Mouse (Mus musculus) v-Abl transformed pro-B cells (cell line): ENCODE results near the gene Trip10.

Source experiments
- in situ Hi-C, 2 experiments: fragments of 400-800 bp; cut with MboI; formaldehyde crosslinking; loops; one replicate each; pipeline ENCODE4 v1.15.1; 2025; ENCODE audit not compliant: unreplicated experiment in 2 of 2

Gene Trip10

DNA sequence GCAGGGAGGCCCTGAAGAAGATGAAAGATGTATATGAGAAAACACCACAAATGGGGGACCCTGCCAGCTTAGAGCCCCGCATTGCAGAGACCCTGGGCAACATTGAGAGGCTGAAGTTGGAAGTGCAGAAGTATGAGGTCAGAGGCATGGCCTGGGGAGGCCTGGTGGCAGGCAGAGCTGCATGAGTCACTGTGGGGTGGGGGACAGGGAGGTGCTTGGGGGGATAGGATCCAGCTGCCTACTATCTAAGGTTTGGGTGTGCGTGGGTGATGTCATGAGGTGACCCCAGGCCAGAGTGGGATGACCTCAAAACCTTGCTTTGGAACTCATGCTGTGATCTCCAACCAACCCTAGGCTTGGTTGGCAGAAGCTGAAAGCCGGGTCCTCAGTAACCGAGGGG lies 12.0 kb downstream of the Trip10 start:
- in situ Hi-C loops, result no loop called here

DNA sequence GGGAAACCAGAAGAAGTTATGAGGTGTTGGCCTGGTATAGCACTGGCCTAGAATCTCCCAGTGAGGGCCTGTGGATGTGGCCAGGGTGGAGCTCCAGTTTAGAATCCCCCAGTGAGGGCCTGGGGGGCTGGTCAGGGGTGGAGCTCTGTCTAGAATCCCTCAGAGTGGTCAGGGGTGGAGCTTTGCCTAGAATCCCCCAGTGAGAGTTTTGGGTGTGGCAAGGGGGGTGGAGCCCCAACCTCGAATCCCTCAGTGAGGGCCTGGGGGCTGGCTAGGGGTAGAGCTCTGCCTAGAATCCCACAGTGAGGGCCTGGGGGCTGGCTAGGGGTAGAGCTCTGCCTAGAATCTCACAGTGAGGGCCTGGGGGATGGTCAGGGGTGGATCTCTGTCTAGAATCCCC lies 12.5 kb downstream of the Trip10 start:
- in situ Hi-C loops, result no loop called here

DNA sequence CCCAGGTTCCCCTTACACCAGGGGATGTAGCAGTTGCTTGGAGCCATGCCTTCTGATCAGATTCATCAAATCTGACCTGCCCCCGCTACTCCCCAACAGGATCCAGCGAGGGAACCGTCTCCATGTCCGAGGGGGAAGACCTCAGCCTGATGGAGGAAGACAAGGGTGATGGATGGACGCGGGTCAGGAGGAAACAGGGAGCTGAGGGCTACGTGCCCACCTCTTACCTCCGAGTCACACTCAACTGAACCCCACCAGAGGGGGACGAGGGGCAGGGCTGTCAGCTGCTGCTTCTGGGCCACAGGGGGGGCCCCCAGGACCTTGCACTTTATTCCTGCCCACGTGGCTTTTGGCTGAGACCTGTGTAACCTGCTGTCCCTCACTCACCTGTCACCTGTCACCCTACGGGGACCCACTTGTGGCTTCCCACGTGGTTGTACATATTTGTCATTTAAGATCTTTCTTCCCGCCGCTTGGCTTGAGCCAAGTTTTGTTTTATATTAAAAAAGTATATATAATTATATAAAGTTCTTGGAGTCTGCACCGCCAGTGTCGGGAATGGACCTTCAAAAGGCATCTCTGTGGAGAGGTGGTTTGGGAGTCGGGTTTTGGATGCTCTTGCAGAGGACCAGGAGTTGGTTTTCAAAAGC lies 13.8 kb downstream of the Trip10 start:
- in situ Hi-C loops, result no loop called here

DNA sequence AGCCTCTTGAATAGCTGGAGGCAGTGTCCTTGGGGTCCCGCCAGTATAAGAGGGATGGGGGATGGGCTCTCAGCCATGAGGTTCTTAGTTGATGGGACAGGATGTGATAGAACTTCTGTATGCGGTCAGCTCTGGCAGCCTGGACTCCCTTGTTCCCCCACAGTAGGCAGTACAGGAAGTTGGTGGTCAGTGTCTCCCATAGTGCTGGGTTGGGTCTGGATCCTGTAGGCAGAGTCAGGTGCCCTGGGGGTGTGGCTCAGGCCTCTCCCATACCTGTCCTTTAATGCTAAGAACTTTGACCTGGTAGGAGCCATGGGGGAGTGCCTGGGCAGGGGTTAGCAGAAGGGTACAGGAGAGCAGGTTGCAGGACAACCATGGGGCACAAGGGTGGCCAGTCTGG lies 14.9 kb downstream of the Trip10 start:
- in situ Hi-C loops, result no loop called here

DNA sequence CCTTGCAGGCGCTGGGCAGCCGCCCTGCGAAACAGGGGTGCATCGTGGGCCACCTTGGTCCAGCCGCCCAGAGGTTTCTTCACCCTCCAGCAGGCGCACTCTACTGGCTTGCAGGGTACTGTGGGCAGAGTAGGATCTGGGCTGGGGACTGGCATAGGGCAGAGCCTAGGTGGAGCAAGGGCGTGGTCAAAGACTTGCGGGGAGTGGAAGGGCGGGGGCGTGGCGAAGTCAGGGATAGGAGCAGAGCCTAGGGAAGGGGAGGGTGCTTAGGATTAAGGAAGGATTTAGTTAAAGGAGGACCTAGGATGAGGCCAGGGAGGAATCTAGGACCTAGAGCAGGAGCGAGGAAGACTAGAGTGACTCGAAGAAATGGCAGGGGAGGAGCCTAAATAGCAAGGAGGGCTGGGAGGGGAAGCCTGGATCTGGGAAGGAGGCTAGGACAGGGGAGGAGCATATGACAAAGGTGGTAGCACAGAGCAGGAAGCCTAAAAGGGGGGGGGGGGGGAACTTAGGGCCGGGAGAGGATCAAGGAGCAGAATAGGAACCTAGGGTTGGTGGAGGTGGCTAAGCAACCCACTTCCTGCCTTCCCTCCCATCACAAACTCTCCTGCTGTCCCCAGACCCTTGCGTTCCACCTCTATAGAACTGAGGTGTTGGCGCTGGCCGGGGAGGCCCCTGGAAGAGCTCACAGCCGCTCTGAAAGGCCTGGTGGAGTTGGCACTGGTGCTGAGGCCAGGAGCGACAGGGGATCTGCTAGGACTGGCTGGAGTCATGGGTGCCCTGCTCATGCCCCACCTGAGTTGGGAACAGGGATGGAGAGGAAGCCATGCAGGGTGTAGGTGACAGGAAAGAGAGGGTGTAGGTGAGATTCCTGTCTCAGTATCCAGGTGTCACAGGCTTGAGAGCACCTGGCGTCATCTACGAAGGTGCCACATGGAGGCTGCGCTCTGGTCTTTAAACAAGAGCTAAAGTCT lies 16.0 kb downstream of the Trip10 start:
- in situ Hi-C loops, result no loop called here

DNA sequence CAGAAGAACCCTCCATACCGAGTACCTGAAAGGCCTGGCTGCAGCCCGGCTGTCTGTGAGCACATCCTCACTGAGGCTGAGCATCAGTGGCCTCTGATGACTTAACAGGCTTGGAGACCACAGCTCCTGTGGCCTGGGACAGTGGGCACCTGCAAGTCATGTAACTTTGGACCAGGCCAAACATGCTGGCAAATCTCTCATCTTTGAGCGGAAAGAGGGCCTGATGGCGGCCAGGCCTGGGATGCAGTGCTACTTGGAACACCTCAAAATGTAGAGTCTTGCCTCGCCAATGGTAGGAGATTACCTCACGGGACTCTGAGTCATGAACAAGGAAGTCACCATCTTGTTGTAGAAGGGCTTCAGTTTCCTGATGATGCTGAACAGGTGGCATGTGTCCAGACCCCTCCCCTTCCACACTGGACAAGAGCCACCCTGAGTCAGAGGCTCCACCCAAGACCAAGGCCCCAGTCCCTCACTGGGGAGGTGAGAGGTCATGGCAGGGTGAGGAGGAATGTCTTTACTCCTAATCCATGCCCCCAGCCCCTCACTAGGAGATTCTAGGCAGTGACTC lies 18.4 kb downstream of the Trip10 start:
- in situ Hi-C loops, result no loop called here

DNA sequence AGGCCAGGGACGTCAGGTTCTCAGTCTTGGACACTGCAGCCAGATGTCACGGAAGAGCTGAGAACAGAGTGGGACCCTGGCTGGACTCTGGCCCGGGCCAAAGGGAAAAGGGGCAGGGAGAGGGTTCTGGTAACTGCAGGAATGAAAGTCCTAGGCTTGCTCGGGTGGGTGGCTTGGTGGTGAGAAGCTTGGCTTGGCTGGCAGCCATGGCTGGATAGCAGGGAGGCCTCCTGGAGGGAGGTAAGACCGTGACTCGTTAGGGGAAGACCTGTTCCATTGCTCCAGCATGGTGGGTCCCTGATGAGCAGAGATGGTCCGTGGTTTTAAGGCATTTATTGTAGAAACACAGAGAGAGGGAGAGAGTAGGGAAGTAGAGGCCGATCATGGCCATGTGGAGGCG lies 22.0 kb downstream of the Trip10 start:
- in situ Hi-C loops, result no loop called here

DNA sequence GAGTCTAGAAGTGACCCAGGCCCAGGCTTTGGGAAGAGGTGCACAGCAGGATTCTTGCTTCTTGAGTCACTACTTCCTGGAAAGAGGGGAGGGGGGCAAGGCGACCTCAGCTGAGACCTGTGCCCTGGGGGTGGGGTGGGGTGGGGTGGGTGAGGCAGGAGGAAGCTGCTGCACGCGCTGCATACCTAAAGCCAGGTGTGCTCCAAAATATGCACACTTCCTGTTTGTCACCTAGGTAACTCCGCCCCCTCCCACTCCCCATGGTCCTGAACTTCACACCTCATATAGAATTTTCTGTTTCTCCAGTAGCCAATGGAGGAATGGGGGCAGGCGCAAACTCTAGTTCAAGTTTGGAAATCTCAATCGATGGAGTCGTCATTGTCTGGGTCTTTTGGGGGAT lies 24.6 kb downstream of the Trip10 start:
- in situ Hi-C loops, result no loop called here

DNA sequence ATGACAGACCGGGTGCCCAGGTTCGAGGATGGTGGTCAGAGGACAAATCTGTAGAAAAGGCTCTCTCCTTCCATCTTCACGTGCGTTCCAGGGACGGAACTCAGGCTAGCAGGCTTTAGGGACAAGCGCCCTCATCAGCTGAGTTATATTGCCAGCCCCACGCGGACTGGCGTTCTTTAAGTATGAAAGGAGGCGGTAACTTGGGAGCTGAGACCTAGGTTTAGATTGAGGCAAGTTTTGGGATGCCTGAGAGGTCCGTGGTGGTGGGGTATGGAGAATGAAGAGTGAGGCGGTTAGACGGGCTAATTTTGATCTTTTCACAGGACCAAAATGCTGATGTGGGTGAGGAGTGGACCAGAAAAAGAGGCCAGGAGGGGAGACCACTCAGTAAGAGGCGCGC lies 25.4 kb downstream of the Trip10 start:
- in situ Hi-C loops, result loop anchor here in 1 of 2 experiments (25.0 kb wide), 1 partner anchor 687 kb away; the partner anchor contains the start of genes Safb and Safb2

DNA sequence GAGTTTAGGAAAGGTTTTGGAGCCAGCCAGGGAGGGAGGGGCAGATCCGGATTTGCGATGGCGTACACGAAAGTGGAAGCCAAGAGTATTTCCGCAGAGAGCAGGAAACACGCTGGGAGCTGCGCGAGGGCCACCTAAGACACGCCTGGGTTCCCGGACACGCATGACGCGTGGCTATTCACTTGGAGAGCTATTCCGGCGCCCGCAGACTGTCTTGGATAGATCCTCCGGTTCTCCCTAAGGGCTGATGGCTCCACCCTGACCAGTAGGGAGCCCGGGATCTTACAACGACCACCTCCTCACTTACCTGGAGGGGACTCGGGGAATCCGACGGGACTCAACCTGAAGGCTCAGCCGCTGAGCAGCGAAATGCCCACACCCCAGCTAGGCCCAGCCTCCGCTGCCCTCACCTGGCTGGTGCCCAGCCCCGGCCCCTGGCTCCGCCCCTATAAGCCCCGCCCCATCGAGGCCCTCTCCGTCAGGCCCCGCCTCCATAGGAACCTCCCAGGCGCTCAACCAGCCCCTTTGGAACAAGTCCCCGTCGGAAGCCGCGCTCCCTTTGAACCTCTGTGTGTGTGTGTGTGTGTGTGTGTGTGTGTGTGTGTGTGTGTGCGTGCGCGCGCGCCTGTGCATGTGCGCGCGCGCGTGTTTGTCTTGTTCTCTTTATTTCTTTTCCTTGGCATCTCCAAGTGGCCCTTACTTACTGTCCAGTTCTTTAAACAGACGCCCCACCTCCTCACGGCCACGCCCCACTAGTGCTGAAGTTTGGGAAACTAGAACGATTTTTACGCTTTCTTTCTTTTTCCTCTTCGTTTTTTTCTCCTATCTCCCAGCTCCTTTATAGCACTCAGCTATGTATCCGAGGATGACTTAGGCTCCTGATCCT lies 26.1 kb downstream of the Trip10 start:
- in situ Hi-C loops, result loop anchor here in 1 of 2 experiments (25.0 kb wide), 1 partner anchor 688 kb away; the partner anchor contains the start of genes Safb and Safb2

DNA sequence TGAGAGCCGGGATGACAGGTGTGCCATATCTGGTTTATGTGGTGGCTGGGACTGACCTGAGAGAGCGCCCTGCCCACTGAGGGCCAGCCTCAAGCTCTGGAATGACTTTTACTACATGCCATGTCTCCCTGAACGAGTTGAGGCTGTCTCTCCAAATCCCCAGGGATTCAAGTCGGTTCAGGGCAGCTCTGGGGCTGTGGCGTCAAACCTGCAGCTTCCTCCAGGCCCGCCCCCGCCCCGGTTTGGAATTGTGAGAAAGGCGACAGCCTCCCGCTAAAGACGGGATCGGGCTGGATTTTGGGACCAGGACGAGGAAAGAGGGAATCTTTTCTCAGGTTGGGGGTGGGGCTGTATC lies 26.7 kb downstream of the Trip10 start:
- in situ Hi-C loops, result loop anchor here in 1 of 2 experiments (25.0 kb wide), 1 partner anchor 689 kb away; the partner anchor contains the start of genes Safb and Safb2

DNA sequence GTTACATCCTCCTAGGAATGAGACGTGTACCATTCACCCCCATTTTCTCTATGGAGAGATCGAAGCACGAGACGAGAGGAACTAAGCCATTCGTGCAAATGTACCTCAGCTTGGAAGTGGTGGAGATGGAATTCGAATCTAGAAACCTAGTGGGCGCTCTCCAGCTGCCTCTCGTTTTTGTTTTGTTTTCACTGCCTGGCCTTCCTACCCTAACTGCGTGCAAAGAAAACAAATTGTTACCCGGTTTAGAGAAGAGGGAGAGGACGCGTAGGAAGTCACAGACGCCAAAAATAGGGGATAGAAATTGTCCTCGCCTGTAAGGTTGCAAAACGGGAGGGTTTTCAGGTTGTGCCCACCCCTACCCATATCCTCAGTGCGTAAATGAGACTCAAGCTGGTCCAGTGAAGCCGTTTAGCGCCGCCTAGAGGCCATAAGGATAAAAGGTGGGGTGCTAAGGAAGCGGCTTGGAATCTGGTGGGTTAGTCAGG lies 27.4 kb downstream of the Trip10 start:
- in situ Hi-C loops, result loop anchor here in 1 of 2 experiments (25.0 kb wide), 1 partner anchor 689 kb away; the partner anchor contains the start of genes Safb and Safb2

DNA sequence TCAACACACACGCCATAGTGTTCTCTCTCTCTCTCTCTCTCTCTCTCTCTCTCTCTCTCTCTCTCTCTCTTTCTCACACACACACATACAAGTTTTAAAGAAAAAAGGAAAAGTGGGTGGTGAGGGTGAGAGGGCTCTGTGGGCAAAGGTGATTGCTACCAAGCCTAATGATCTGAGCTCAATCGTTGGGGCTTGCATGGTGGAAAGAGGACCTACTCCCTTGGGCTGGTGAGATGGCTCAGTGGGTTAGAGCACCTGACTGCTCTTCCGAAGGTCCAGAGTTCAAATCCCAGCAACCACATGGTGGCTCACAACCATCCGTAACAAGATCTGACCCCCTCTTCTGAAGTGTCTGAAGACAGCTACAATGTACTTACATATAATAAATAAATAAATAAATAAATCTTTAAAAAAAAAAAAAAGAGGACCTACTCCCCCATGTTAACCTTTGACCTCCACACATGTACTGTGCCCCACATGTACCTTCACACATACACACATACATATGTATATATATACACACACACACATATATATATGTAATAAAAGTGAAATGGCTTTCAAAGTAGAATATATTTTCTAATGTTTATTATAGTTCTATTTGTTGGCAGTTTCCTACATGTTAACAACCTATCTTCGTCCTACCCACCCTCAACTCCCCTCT lies 28.5 kb downstream of the Trip10 start:
- in situ Hi-C loops, result loop anchor here in 1 of 2 experiments (25.0 kb wide), 1 partner anchor 690 kb away; the partner anchor contains the start of genes Safb and Safb2

DNA sequence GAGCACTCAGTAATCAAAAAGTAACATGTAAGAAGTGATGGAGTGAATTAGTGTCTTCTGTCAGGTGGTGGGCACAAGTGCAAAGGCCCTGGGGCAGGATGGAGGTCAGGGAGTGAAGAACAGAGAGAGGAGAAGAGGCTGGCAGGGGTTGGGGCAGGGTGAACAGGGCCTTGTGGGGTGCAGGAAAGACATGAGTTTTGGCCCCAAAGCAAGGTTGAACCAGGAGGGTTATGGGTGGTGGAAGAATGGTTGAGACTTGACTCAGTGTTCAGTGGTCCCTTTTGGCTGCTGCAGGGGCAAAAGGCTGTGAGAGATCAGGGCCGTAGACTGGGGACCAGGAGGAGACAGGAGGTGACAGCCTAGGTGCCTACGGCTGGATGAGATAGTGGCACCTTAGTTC lies 29.3 kb downstream of the Trip10 start:
- in situ Hi-C loops, result loop anchor here in 1 of 2 experiments (25.0 kb wide), 1 partner anchor 691 kb away; the partner anchor contains the start of genes Safb and Safb2

DNA sequence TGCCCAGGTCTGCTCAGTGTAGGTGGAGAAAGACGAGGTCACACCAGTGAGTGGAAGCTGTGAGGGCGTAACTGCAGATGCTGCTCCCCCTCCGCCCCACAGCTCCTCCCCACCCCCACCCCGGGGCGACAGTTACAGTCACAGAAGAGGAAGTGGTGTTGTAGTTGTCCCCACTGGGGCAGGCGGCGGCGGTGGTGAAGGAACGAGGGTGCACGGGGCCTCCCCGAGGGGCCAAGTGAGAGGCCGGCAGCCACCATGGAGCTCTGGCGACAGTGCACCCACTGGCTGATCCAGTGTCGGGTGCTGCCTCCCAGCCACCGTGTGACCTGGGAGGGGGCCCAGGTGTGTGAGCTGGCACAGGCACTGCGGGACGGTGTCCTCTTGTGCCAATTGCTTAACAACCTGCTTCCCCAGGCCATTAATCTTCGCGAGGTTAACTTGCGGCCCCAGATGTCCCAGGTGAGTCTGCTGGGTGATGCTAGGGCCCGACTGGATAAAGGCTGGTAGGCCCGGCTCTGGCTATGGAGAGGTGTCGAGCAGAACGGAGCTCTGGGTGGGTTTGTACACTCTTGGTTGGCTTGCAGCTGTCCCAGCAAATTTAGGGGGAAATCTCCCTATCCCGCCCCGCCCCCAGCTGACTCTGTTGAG lies 29.8 kb downstream of the Trip10 start, which contains the start of gene Vav1:
Gene Vav1 (plus strand): TSS at position 158 of the 648 bp plus-strand sequence.
- in situ Hi-C loops, result loop anchor here in 1 of 2 experiments (25.0 kb wide), 1 partner anchor 692 kb away; the partner anchor contains the start of genes Safb and Safb2

DNA sequence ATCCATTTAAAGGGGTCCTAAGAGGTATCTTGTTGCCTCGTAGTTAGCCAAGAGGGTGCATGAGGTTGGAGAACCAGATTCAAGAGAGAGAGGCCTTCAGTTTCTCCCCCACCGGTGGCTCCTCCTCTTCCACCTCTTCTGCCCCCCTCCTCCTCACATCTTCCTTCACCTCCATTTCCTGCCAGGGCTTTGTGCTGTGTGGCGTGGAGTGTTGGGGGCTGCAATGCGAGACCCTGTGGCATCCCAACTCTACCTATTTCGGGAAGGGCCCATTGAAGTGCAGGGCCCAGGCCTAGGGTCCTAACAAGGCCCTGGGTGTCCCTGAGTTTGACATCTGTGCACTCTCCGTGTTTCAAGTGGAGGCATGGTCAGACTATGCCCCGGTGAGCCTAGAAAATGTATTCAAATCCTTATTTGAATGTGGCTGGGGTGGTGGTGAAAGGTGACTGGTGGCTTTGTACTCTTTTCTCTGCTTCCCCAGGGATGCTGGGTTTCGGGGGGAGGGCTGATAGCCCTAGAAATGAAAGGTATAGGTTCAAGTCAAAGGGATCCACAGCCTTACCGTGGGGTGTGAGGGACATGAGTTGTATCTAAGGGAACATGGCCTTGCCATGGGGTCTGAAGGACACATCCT lies 30.5 kb downstream of the Trip10 start:
- in situ Hi-C loops, result loop anchor here (5.0 to 25.0 kb wide), 2 partner anchors 32 to 692 kb away; partner anchors contain the start of genes Gpr108 (in 1 of the 2), Safb (in 1 of the 2), Safb2 (in 1 of the 2) and Trip10 (in 1 of the 2)

DNA sequence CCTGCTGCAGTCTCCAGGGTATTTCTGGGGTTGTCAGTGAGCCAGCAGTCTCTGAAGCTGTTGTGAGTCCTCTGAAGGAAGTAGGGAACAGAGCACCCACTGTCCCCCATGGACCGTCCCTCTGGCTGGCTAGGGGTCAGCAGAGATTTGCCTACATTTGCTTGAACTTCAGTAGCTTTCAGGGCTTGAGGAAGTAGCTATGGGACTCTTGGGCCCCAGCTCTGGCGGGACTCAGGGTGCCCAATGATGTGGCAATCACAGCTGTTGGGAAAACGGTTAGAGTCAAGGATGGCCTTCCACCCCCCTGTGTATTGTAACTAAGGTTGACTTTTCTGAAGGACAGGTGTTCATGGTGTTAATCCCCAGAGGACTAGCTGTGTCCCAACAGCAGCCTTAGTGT lies 31.2 kb downstream of the Trip10 start:
- in situ Hi-C loops, result loop anchor here (5.0 to 25.0 kb wide), 2 partner anchors 33 to 693 kb away; partner anchors contain the start of genes Gpr108 (in 1 of the 2), Safb (in 1 of the 2), Safb2 (in 1 of the 2) and Trip10 (in 1 of the 2)

DNA sequence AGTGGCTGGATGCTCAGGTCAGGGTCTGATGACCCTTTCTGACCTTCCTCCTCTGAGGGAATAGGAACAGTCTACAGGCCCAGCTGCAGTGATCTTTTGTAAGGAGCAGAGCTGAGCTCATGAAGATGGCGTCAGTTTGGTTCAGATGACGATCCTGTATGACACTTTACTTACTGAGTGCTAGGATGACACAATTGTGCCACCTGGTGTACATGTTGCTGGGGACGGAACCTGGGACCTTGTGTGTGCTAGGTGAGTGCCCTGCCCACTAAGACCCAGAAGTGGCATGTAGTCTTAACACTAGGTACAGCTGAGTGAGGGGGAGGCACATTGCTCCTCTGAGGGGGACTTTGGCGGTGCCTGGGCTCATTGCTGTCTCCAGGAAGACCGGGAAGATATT lies 34.7 kb downstream of the Trip10 start:
- in situ Hi-C loops, result loop anchor here (5.0 to 25.0 kb wide), 2 partner anchors 37 to 697 kb away; partner anchors contain the start of genes Gpr108 (in 1 of the 2), Safb (in 1 of the 2), Safb2 (in 1 of the 2) and Trip10 (in 1 of the 2)
